Mouse (Mus musculus) megakaryocyte, embryonic 14.5 days (primary cell): ENCODE measurements around the gene Src.

ENCODE experiments used
- FLI1 ChIP-seq: IDR thresholded peaks from 2 replicates; pipeline ENCODE4 v1.6.1; 2012; ENCODE audit warnings: low read length, inconsistent platforms, mixed read lengths
- GATA1 ChIP-seq: IDR thresholded peaks from 3 replicates; pipeline ENCODE4 v1.6.1; 2012; ENCODE audit warnings: mixed read lengths, low read length, inconsistent platforms, borderline replicate concordance

DNA sequence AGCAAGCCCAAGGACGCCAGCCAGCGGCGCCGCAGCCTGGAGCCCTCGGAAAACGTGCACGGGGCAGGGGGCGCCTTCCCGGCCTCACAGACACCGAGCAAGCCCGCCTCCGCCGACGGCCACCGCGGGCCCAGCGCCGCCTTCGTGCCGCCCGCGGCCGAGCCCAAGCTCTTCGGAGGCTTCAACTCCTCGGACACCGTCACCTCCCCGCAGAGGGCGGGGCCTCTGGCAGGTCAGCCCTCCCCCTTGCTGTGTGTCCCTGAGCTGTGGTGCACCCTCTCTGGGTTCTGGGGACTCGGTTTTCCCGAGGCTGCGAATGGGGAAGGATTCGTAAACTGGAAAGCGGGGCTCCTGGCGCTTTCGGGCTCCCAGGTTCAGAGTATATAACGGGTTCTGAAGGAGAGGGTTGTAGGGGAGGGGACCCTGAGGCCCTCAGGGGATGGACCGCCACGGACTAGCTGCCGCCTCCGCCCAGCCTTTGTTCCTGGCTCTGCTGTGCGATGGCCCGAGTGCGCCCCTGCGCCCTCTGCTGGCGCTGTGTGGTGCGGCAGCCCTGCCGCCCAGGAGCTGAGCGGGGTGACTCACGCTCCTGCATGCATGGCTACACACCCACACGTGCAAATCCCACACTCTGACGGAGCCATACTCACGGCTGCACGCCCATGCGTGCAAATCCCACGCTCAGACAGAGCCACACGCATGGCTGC is 39.0 kb downstream of the Src start:
- TF ChIP-seq GATA1: no peak
- TF ChIP-seq FLI1: no peak
